Mouse (Mus musculus): ENCODE results near the gene Rom1. TPM values are rescaled to one million over a fixed set of nuclear protein-coding genes. Genes with fewer than 3 reads are reported as not detected.

Gene Rom1
- polyA plus RNA-seq, 1 experiment from 2014 or later, result 1.0 TPM

- Histone ChIP-seq H3K27ac (ENCODE audit: low read depth, low read length) (peak overlapping the region; percentile 70), H3K4me2 (replicated peaks; ENCODE audit: low read depth, low read length) (peak overlapping the region; percentile 54), H3K36me3 (ENCODE audit: control insufficient read depth, insufficient read depth, low read length) (peaks cover 22% of the 10 kb centered on the region), H3K9me3 (ENCODE audit: control insufficient read depth, low read length) (no peaks in the 10 kb centered on the region), H3K4me3 (ENCODE audit: low read depth, low read length) (peak overlapping the region; percentile 86), H3K9ac (ENCODE audit: low read depth, low read length) (peak overlapping the region; percentile 54), H3K4me1 (replicated peaks; ENCODE audit: control insufficient read depth, insufficient read depth, low read length) (peaks cover 3% of the 10 kb centered on the region; the same call in 1 of the 2 replicates), H3K27me3 (ENCODE audit: control insufficient read depth, insufficient read depth, low read length) (no peaks in the 10 kb centered on the region)
- ATAC-seq (ENCODE audit: low FRiP score), result peak; percentile 1; the same call in 1 of the 2 replicates
- 52% methylated on average over 5 of the region's 5 CpGs for WGBS
- no peak for DNase-seq (ENCODE audit: low spot score)
Measured at GRCm38 (mm10) chr19:8966198-8966589, 37.0 kb upstream of the Rom1 start.

DNA sequence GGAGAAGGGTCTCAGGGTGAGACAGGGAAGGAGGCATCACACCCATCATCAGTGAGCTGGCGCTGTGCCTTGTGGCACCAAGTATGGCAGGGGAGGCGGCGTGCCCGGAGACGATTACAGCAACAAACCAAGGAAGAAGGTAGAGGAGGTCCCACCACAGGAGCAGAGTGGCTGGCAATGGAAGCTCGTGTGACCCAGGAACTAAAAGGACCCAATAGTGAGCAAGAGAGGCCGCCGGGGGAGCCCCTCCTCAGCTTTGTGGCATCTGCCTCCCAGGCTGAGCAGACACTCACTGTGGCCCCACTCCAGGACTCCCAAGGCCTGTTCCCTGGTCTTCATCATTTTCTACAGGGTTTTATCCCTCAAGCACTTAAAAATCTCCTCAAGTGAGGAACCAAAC, 36.6 kb upstream of the Rom1 start:
- peak overlapping the region; percentile 70; the same call in 1 of the 2 replicates for H3K27ac ChIP-seq (ENCODE audit: low read depth, low read length)

DNA sequence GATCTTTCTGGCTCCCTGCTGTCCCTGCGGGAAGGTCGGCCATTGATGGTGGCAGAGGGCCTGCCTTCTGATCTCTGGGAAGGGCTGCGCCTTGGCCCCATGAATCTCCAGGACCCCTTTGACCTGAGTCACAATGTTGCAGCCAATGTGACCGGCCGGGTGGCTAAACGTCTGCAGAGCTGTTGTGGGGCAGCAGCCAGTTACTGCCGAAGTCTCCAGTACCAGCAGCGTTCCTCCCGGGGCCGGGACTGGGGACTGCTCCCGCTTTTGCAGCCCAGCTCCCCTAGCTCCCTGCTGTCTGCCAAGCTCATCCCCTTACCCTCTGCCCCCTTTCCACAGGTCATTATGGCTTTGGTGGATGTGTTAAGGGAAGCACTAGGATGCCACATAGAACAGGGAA, 35.9 kb upstream of the Rom1 start:
- no peaks in the 10 kb centered on the region for H3K9me3 ChIP-seq (ENCODE audit: control insufficient read depth, low read length)
- no peak overlapping the region for H3K4me2 ChIP-seq (replicated peaks; ENCODE audit: low read depth, low read length)
- peaks cover 3% of the 10 kb centered on the region; the same call in 1 of the 2 replicates for H3K4me1 ChIP-seq (replicated peaks; ENCODE audit: control insufficient read depth, insufficient read depth, low read length)
- DNase-seq (ENCODE audit: low spot score), result no peak
- no peaks in the 10 kb centered on the region for H3K27me3 ChIP-seq (ENCODE audit: control insufficient read depth, insufficient read depth, low read length)
- H3K27ac ChIP-seq (ENCODE audit: low read depth, low read length), result no peak overlapping the region
- H3K9ac ChIP-seq (ENCODE audit: low read depth, low read length), result no peak overlapping the region
- no peak for ATAC-seq (ENCODE audit: low FRiP score)
- H3K36me3 ChIP-seq (ENCODE audit: control insufficient read depth, insufficient read depth, low read length), result peaks cover 15% of the 10 kb centered on the region; the same call in 1 of the 2 replicates
- H3K4me3 ChIP-seq (ENCODE audit: low read depth, low read length), result no peak overlapping the region
- WGBS, result 88% methylated on average over 11 of the region's 11 CpGs

More for the DNA sequence above, 36.6 kb upstream of the Rom1 start:
- Histone ChIP-seq H3K4me3 (ENCODE audit: low read depth, low read length) (peak overlapping the region; percentile 86; the same call in 1 of the 2 replicates), H3K36me3 (ENCODE audit: control insufficient read depth, insufficient read depth, low read length) (peaks cover 18% of the 10 kb centered on the region), H3K4me2 (replicated peaks; ENCODE audit: low read depth, low read length) (peak overlapping the region; percentile 26), H3K9me3 (ENCODE audit: control insufficient read depth, low read length) (no peaks in the 10 kb centered on the region), H3K4me1 (replicated peaks; ENCODE audit: control insufficient read depth, insufficient read depth, low read length) (peaks cover 3% of the 10 kb centered on the region; the same call in 1 of the 2 replicates), H3K9ac (ENCODE audit: low read depth, low read length) (no peak overlapping the region; the same call in 1 of the 2 replicates), H3K27me3 (ENCODE audit: control insufficient read depth, insufficient read depth, low read length) (no peaks in the 10 kb centered on the region)
- ATAC-seq (ENCODE audit: low FRiP score) (no peak), DNase-seq (ENCODE audit: low spot score) (no peak)
- 80% methylated on average over 8 of the region's 8 CpGs for WGBS

DNA sequence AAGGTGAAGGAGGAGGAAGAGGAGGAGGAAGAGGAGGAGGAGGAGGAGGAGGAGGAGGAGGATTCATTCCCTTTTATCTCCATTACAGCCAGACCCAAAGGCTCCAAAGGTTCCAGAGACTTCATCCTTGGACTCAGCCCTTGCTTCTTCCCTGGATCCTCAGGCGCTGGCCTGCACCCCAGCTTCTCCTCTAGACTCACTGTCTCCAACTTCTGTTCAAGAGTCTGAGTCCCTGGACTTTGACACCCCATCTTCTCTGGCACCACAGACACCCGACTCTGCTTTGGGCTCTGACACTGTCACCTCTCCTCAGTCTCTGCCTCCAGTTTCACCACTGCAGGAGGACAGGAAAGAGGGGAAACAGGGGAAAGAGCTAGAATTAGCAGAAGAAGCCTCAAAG, 33.1 kb upstream of the Rom1 start:
- Histone ChIP-seq H3K9me3 (ENCODE audit: control insufficient read depth, low read length) (no peaks in the 10 kb centered on the region), H3K27ac (ENCODE audit: low read depth, low read length) (no peak overlapping the region), H3K4me3 (ENCODE audit: low read depth, low read length) (no peak overlapping the region), H3K36me3 (ENCODE audit: control insufficient read depth, insufficient read depth, low read length) (peaks cover 13% of the 10 kb centered on the region; the same call in 1 of the 2 replicates), H3K4me2 (replicated peaks; ENCODE audit: low read depth, low read length) (no peak overlapping the region), H3K27me3 (ENCODE audit: control insufficient read depth, insufficient read depth, low read length) (no peaks in the 10 kb centered on the region), H3K9ac (ENCODE audit: low read depth, low read length) (no peak overlapping the region), H3K4me1 (replicated peaks; ENCODE audit: control insufficient read depth, insufficient read depth, low read length) (peaks cover 3% of the 10 kb centered on the region; the same call in 1 of the 2 replicates)
- DNase-seq (ENCODE audit: low spot score) (no peak), ATAC-seq (ENCODE audit: low FRiP score) (no peak)
- WGBS, result 90% methylated on average over 2 of the region's 2 CpGs

GRCm38 (mm10) chr19:8954171-8954570, 25.0 kb upstream of the Rom1 start:
- H3K4me2 ChIP-seq (replicated peaks; ENCODE audit: low read depth, low read length), result peak overlapping the region; percentile 68

DNA sequence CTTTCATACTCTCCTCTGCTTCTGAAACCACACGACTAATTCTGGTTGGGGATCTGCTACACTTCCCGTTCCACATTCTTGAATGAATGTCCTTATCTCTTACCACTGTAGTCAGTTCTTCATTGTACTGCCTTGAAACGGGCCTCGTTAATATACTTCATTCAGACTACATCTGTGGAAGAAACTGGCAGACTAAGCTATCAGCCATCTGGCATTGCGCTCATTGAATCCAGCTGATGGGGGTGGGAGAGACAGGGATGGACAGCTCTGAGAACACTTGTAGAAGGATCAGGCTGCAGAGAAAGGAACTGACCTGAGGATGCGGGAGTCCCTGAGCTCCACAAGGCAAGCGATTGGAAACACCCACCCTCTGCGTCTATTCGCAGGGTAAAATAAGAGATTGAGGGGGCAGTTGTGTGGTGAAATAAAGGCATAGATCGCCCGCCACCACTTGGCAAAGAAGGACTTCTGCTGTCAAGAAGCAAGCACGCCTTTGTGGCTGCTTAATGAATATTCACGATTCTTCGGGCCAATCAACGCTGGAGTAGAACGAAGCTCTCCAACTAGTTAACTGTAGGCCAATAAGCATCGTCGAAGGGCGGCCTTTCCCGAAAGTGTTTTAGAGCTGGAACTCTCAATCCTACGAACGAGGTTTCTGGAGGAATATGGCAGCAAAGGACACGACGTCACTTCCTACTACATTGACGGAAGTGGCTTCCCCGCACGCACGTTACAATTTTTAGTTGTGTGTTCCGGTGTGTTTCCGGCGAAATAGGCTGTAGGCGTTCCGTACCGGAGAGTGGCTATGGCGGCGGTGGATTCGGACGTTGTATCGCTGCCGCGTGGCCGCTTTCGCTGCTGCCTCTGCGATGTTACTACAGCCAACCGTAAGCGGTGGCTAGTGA, 24.2 kb upstream of the Rom1 start, which contains the start of gene Tut1:
TSS of gene Tut1 (plus strand) at position 713 of the 905 bp plus-strand sequence.
- Histone ChIP-seq H3K4me1 (replicated peaks; ENCODE audit: control insufficient read depth, insufficient read depth, low read length) (peaks cover 6% of the 10 kb centered on the region; the same call in 1 of the 2 replicates), H3K36me3 (ENCODE audit: control insufficient read depth, insufficient read depth, low read length) (peaks cover 6% of the 10 kb centered on the region; the same call in 1 of the 2 replicates), H3K27me3 (ENCODE audit: control insufficient read depth, insufficient read depth, low read length) (no peaks in the 10 kb centered on the region), H3K4me2 (replicated peaks; ENCODE audit: low read depth, low read length) (peak within 1 kb of the TSS; percentile 68), H3K4me3 (ENCODE audit: low read depth, low read length) (peak within 1 kb of the TSS; percentile 55), H3K9ac (ENCODE audit: low read depth, low read length) (peak within 1 kb of the TSS; percentile 64), H3K27ac (ENCODE audit: low read depth, low read length) (peak within 1 kb of the TSS; percentile 78), H3K9me3 (ENCODE audit: control insufficient read depth, low read length) (no peaks in the 10 kb centered on the region)
- ATAC-seq (ENCODE audit: low FRiP score) (peak; percentile 96), DNase-seq (ENCODE audit: low spot score) (peak; percentile 95)
- 5% methylated on average over 46 of the region's 46 CpGs for WGBS

More at GRCm38 (mm10) chr19:8954171-8954570, 25.0 kb upstream of the Rom1 start:
- Histone ChIP-seq H3K9ac (ENCODE audit: low read depth, low read length) (peak overlapping the region; percentile 64), H3K4me1 (replicated peaks; ENCODE audit: control insufficient read depth, insufficient read depth, low read length) (peaks cover 6% of the 10 kb centered on the region; the same call in 1 of the 2 replicates), H3K27me3 (ENCODE audit: control insufficient read depth, insufficient read depth, low read length) (no peaks in the 10 kb centered on the region), H3K27ac (ENCODE audit: low read depth, low read length) (0 out of 2 replicates have a peak overlapping the region, but pooled peaks have one; percentile 78), H3K4me3 (ENCODE audit: low read depth, low read length) (peak overlapping the region; percentile 55), H3K36me3 (ENCODE audit: control insufficient read depth, insufficient read depth, low read length) (peaks cover 7% of the 10 kb centered on the region; the same call in 1 of the 2 replicates), H3K9me3 (ENCODE audit: control insufficient read depth, low read length) (no peaks in the 10 kb centered on the region)
- DNase-seq (ENCODE audit: low spot score) (no peak), ATAC-seq (ENCODE audit: low FRiP score) (no peak)
- 13% methylated on average over 9 of the region's 9 CpGs for WGBS

GRCm38 (mm10) chr19:8952241-8952640, 23.1 kb upstream of the Rom1 start:
- ATAC-seq (ENCODE audit: low FRiP score), result no peak
- Histone ChIP-seq H3K27me3 (ENCODE audit: control insufficient read depth, insufficient read depth, low read length) (no peaks in the 10 kb centered on the region), H3K4me3 (ENCODE audit: low read depth, low read length) (no peak overlapping the region), H3K9ac (ENCODE audit: low read depth, low read length) (no peak overlapping the region; the same call in 1 of the 2 replicates), H3K9me3 (ENCODE audit: control insufficient read depth, low read length) (no peaks in the 10 kb centered on the region), H3K27ac (ENCODE audit: low read depth, low read length) (peak overlapping the region; percentile 78; the same call in 1 of the 2 replicates), H3K4me1 (replicated peaks; ENCODE audit: control insufficient read depth, insufficient read depth, low read length) (peaks cover 6% of the 10 kb centered on the region; the same call in 1 of the 2 replicates), H3K36me3 (ENCODE audit: control insufficient read depth, insufficient read depth, low read length) (peaks cover 16% of the 10 kb centered on the region), H3K4me2 (replicated peaks; ENCODE audit: low read depth, low read length) (no peak overlapping the region)
- WGBS, result 92% methylated on average over 9 of the region's 9 CpGs
- DNase-seq (ENCODE audit: low spot score), result no peak

DNA sequence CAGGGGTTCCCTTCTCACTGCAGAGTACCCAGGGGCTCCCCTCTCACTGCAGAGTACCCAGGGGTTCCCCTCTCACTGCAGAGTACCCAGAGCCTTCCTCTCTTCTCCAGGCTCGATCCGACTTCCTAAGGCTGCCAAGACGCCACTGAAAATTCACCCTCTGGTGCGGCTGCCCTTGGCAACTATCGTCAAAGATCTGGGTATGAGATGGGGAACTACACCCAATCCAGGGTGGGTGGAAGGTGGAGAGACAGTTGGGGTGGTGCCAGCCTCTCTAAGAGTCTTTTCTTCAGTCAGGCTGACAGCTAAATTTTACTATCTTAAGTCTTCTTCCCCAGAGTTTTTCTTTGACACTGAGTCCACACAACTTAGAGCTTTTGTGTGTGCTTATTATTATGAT, 21.0 kb upstream of the Rom1 start:
- ATAC-seq (ENCODE audit: low FRiP score), result no peak
- Histone ChIP-seq H3K27ac (ENCODE audit: low read depth, low read length) (no peak overlapping the region), H3K4me3 (ENCODE audit: low read depth, low read length) (no peak overlapping the region), H3K27me3 (ENCODE audit: control insufficient read depth, insufficient read depth, low read length) (no peaks in the 10 kb centered on the region), H3K36me3 (ENCODE audit: control insufficient read depth, insufficient read depth, low read length) (peaks cover 22% of the 10 kb centered on the region), H3K9me3 (ENCODE audit: control insufficient read depth, low read length) (no peaks in the 10 kb centered on the region), H3K4me1 (replicated peaks; ENCODE audit: control insufficient read depth, insufficient read depth, low read length) (peaks cover 6% of the 10 kb centered on the region; the same call in 1 of the 2 replicates), H3K9ac (ENCODE audit: low read depth, low read length) (no peak overlapping the region), H3K4me2 (replicated peaks; ENCODE audit: low read depth, low read length) (no peak overlapping the region)
- WGBS, result 89% methylated on average over 5 of the region's 5 CpGs
- no peak for DNase-seq (ENCODE audit: low spot score)

All from hindbrain, embryonic 11.5 days (tissue).